Mouse (Mus musculus) lung, postnatal 14 days (tissue): ENCODE data around the gene Eif3g.

Experiments used
- DNase-seq: peaks from one replicate; pipeline ENCODE4 v3.0.0; 2021

Eif3g gene

DNA sequence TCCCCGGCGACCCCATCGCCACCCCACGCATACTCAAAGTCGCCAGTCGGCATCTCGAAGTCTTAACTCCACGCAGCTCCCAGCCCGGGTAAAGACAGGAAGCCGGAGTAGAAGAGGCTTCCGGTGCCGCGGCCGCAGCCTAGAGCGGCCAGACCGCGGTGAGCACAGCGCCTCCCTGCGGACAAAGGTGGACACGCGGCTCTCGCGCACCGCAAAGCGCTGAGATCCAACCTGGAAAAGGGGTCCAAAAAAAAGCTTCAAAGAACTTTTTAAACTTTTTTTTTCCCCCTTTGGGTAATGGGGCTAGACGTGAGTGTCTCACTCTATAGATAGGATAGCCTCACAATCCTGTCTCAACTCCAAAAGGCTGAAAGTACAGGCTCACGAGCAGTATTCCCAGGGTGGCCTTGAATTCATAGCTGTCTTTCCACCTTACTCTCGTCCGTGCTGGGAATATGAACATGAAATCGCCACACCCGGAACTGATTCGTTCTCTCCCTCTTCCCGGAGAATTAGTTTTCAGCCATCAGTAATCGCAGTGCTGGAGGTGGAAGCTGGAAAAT lies at the start of gene Eif3g:
Gene Eif3g, minus strand, starts transcription at position 113 of the 563 bp plus-strand sequence.
- DNase-seq: peak; percentile 90

DNA sequence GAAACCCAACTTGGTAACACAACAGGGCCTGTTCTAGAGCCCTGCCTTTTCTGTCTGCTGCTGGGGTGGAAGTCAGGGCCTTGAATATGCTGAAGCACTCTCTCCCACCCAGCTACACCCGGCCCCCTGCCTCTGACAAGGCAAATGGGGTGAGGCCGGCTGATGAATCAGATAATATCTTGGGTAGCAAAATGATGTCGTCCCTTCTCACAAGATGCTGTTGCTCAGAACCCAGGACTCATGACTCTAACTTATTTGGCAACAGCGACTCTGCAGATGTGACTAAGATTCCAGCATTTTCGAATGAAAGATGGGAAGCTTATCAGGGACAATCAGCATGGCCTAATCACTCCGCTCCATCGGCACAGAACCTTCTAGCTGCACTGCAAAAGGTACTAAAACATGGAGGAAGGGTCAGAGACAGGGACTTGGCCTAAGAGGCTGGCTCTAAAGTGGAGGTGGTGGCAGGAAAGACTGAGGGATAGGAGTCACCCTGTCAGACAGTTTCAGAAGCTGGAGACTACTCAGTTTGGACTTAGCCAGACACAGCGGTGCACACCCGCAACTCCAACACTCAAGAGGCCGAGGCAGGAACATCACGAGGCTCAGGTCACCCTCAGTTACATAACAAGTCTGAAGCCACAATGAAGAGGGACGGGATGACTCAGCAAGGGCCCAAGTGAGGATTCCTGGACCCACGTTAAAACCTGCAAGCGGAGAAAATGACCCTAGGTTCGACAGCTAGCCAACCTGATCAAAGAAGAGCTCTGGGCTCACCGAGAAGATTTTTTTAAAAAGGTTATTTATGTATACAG lies 47.9 kb upstream of the Eif3g start:
- DNase-seq: no peak

DNA sequence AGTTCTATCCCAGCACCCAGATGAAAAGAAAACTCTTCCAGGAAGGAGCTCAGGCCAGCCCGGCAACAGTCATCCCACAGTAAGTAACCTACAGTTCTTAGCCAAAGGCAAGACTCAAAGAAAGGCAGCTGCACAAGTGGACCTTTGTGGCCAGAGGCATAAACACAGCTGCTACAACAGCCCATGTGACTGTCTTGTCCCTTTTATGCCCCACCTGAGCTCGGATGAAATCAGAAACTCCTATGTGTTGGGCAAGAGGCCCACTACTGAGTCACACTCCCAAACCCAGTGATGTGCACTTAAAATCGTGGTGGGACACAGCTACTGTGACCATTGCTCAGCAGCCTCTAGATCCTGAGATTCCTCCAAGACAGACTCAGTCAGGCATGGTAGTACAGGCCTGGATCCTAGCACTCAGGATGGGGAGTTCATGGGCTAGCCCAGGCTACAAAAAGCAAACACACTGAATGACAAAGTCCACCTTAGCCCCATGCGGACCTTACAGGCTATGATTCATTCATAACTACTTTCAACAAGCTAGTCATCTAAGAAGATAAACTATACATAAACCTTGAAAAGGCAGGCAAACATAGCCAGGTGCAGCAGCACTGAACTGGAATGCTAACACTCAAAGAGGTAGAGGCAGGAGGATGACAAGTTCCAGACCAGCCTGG lies 46.4 kb upstream of the Eif3g start:
- no peak for DNase-seq

DNA sequence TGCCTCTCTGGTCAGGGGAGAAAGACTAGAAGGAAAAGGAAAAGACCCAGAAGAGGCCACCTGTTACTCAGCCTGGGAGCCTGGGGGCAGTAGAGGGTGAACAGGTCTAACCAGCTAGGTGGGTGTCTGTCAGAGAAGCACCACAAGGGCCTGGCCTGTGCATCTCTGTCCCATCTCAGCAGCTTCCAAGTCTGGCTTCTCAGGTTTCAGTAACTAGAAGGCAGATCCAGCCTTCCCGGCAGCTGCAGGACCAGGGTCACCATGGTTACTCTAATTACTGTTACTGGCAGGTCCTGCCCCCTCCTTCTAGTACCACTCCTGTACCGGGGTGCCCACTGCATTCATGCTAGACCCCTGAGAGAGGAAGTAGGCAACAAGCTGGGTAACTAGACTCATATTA lies 45.5 kb upstream of the Eif3g start:
- DNase-seq: no peak

DNA sequence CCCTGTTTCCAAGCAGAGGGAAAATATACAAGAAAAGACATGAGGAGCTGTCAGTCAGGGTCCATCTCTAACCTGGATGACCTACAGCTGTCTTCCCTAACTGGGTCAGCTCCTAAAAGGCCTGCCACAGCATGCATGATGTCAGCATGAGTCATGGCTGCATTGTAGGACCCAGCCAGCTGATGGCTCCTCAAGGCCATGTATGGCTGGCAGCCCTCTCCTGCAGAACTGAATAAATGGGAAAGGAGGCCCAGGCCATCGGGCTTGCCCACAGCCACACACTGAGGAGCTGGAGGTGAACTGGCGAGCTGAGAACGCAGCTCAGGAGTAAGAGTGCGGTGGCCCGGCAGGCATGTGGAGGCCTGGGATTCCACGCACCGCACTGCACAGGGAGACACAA lies 45.0 kb upstream of the Eif3g start:
- DNase-seq: no peak

DNA sequence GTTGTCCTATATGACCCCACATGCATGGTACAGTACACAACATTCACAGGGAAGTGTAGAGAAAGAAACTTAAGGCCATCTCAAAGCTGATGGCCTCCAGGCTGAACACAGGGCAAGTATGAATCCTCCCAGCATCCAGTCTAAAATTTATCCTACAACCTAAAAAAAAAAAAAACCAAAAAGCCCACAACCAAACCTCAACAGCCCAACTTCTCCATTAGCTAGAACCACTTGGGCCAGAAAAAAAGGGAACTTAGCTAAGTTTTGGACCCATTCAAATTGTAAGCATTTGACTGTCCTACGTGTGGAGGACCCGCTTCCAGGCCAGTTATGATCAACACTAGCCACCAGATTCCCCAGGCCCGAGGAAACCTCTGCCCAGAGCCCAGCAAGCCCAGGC lies 24.8 kb upstream of the Eif3g start:
- DNase-seq: no peak

DNA sequence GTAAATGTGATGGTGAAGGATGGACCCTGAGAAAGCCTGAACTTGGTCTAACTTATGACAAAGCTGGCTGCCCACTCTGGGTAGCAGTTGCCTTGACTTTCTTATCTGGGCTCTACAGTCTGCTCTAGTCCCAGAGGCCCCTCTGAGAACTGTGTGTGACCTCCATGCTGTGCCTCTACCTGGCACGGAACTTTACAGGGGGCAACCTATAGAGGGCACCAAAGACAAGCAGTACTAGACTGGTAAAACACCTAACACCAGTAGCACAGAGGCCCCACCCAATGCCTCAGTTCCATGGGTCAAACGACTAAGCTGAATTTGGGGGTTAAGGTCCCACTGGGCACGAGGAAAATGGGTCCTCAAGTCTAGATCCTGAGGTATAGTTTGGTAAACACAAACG lies 17.7 kb upstream of the Eif3g start:
- DNase-seq: peak; percentile 39

DNA sequence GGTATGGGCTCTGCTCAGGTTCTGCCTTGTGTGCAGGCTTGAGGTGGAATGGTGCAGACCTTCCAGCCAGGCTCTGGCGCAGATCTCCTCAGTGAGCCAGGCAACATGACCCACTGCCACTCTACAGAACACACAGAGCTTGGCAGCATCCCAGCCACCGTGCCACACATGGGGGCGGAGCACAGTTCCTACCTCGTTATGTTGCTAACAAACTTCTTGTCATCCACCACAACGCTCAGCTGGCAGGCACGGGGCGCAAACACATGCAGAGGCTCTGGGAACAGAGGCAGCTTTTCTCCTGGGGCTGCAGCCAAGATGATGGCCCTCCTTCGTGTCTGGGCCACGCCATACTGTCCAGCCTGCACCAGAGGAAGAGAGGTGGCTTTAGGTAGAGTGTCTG lies 11.5 kb upstream of the Eif3g start:
- DNase-seq: no peak

DNA sequence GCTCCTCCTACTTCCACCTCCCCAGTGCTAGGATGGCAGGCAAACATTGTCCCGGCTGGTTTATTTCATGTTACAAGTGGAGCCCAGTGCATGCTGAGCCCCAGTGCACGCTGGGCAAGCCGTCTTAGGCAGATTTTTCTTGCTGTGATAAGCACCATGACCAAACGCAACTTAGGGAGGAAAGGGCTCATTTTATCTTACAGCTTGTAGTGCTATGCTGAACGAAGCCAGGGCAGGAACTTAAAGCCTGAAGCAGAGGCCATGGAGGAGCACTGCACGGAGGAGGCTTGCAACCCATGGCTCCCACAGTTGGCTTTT lies 3.7 kb upstream of the Eif3g start:
- no peak for DNase-seq

DNA sequence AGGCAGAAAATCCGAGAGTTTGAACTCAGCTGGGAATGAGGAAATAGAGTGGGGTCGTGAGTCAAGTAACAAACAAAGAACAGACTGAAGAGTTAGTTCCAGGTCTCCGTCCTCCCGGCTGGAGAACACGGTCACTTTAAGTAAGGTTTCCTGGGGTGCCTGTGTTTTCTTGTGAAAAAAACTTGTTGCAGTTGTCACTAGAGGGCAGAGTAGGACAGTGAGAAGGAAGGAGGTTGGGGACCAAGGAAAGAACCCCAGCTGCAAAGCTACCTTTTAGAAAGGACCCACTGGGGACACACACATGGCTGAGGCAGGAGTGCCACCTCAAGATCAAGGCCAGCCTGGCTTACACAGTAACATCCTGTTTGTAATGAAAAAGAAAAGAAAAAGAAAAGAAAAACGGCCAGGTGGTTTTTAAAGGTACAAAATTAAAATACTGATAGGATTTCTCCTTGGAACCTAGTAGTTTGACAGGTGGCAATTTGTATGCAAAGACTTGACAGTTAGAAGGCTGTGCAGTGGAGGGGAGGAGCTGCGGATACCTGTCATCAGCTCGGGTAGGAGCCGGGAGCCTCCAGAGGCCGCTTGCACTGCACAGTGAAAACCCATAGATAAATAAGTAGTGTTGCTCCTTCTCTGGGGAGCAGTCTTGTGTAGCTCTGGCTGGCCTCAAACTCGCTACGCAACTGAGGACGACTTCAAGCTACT lies 3.2 kb upstream of the Eif3g start:
- DNase-seq: peak; percentile 52

DNA sequence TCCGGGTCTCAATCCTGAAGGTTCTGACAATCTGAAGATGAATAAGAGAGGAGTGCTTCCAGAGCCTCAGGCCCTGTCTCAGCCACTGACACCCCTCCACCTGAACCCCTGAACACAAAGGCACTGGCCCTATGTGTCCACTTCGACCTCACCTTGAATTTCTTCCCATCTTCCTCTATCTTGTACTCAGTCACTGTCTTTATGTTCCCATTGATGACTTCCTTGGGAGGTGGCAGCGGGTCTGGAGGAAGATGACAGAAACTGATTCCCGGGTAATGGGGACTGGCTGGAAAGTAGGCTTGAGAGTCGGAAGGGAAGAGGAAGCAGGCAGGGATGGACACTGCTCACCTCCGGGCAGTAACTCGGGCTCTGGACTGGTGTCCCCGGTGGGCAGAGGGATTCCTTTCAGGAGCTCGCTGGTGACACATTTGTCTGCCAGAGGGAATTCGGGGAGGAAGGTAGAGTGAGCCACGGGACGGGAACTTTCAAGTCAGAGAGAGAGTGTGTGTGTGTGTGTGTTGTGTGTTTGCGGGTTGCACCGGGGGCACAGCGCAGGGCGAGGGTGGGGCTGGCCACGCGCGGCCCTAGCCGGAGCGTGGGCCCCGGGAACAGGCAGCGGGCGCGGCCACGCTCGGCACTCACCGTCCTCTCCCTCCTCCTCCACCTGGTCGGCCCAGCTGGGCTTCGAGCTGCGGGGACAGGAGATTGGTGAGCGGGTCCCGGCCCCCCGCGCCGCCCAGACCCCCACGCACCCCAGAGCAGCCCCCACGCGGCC lies 500 bp downstream of the Eif3g start:
- DNase-seq: no peak

DNA sequence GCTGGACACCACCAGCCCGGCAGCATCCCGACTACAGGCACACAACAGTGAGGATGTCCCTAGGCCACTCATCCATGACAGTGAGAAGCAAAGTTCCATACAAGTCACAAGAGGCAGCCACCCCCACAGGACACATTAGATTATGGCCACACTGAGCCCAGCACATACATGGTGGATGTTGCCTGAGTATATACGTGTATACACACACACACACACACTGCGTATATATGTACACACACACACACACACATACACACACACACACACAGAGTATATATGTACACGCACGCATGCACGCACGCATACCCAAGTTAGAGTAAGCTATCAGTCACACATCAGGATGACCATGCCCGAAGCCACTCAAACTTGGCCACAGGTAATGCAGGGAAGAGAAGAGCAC lies 3.0 kb downstream of the Eif3g start:
- DNase-seq: no peak

DNA sequence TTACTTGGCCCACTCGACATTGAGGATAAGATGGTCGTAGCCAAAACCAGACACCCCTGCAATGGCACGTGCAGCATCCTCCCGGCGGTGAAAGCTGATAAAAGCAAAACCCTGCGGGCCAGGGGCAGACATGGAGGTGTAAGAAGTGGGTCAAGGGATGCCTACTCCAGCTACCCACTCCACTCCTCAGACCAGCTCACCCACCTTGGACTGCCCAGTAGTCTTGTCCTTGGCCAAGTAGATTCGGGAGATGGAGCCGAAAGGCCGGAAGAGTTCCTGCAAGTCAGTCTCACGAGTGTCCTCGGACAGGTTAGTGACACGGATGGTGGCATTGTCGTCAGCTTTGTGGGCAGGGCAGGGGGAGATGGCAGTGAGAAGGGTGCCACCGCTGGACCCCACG lies 3.8 kb downstream of the Eif3g start:
- no peak for DNase-seq

DNA sequence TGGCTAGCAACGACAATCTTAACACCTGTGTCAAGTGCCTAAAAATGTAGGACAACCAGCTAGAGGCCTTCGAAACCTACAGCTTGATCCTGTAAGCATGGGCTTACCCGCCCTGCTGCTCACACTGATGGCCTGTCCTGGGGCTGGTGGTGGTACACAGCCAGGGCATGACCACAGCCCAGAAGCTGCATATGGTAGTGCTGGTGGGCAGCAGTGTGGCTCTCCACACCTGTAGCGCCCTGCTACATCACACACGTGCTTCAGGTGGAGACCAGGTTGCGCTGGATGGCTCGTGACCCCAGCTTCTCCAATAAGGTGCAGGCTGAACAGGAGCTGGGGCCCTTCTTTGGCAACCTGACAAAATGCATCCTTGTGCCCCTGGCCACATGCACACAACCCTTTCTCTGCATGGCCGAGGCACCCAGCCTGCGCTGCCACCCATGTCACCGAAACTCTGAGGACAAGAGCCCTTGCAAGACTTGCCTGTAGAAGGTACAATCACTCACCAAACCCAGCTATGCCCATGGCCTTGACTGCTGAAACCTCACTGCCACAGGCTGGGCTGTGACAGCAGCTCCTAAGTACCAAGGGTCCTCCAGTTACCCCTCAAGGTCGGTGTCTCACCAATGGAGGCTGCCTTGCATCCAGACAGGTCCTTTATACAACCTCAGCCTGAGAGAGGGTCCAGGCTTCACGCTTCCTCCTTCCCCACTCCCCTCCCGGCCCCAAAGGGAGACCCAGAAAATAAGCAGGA lies 4.7 kb downstream of the Eif3g start:
- no peak for DNase-seq

DNA sequence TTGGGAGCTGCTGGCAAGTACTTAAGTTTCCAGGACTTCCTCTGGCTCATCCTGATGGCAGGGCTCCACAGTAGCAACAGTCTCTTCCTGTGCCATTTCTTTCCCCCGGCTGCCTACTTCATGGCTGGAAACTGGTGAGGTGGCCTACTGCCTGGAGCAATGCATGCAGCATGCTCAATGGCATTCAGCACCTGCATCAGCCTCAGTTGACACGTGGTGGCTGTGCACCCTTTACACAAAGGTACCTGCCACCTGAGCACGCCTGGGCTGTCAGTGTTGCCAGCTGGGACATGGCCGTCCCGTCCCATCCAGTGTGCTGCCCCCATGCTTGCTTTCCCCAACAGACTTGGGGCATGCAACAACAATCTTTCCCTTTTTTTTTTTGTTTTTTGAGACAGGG lies 5.4 kb downstream of the Eif3g start:
- DNase-seq: no peak

DNA sequence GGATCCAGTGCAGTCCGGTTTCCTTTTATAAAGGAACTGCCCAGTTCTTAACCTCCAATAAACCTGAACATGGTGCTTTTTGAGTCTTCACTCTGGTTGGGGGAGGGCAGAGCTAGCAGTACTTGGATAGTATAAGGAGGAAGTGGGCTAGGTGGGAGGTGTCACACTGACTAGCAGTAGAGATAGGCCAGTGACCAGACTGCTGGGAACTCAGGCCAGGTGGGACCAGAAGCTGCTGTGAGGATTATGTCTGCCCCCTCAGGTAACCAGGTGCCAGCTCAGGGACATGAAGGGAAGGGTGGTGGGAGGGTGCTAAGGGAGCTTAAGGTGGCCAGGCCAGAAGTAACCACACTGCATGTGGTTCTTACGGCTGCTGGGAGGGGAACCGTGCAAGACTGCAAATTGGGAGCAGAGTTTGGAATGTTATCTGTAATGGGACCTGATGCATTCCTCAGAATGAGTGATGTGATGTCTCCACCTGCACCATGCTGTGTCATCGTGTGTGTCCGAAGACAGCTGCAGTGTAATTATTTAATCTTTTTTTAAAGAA lies 6.2 kb downstream of the Eif3g start:
- DNase-seq: no peak

DNA sequence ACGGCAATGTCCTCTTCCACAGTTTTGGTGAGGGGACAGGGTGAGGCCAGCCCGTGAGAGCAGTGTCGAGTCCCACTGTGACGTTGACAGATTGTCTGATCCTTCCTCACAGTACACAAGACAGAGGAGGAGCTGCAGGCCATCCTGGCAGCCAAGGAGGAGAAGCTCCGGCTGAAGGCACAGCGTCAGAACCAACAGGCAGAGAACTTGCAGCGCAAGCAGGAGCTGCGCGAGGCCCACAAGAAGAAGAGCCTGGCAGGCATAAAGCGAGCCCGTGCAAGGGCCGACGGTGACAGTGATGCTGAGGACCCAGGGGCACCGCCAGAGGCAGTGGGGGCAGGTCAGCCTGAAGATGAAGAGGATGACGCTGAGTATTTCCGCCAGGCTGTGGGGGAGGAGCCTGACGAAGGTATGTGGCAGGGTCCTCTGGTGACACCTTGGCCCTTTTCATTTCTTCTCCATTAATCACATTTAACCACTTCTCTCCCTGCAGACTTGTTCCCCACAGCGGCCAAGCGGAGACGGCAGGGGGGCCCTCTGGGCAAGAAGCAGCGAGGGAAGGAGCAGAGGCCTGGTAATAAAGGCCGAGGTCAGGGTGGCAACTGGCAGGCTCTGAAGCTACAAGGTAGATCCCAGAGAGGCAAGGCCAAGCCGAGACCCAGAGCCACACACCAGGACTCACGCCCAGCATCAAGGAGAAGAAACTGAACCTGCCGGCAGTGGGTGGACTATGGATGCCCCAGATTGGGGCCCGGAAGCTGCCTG lies 6.9 kb downstream of the Eif3g start:
- no peak for DNase-seq

DNA sequence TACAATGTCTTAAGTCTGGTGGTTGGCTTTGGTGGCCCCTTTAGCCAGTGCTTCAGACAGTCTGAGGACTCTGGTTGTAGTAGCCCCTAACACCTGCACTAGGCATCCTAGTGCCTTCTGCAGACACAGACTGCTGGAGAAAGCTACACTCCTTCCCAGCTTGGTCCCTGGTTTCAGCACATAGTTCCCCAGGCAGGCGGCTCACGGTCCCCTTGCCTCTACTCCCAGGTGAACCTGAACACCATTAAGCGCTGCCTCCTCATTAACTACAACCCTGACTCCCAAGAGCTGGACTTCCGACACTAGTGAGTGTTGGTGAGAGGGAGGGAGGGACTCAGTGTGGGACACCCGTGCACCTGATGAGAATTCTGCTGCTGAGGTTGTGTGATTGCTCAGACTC lies 8.0 kb downstream of the Eif3g start:
- no peak for DNase-seq

DNA sequence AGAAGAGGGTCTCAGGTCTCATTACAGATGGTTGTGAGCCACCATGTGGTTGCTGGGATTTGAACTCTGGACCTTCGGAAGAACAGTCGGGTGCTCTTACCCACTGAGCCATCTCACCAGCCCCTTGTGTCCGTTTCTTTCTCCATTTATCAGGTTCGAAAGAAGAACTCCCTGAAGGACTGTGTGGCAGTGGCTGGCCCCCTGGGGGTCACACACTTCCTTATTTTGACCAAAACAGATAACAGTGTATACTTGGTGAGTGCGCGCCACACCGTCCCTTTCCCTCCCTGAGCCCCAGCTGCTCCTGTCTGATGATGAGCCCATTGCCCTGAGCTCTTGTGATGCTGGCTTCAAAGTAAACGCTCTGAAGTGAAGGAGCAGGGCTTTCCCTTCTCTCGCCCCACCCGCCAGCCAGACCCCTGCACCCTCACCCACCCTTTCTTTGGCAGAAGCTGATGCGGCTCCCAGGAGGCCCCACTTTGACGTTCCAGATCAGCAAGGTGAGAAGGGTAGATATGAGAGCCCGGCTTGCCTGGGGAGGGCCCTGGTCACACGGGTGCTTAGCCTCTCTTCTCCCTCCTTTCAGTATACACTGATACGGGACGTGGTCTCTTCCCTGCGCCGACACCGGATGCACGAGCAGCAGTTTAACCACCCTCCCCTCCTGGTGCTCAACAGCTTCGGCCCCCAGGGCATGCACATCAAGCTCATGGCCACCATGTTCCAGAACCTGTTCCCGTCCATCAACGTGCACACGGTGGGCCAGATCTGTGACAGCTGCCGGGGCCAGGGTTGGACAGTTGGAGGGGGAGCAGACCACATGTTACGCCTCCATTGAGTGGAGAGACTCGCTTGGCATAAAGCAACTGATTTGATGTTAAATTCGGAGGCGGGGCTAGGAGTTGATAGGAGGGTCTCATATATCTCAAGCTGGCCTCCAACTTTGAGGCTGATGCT lies 9.0 kb downstream of the Eif3g start:
- DNase-seq: no peak

DNA sequence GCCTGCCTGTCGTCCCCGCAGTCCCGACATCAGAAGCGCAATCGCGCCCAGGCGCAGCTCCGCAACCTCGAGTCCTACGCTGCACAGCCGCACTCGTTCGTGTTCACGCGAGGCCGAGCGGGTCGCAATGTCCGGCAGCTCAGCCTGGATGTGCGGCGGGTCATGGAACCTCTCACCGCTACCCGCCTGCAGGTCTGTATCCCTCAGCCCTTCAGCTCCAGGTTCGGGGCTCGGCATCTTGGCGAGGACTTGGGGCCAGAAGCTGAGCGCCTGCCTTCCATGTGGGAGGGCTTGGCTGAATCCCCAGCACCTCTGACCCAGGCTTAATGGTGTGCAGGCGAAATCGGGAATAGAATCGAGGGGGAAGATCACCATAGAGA lies 10.0 kb downstream of the Eif3g start:
- no peak for DNase-seq
